ENCODE assay signal across 16 mouse cellular contexts in genomic region chr4:135658899-135659298, GRCm38 (mm10). TPM values are rescaled to one million over a fixed set of nuclear protein-coding genes. Genes with fewer than 3 reads are reported as not detected.
A peak's percentile ranks its signal among the peaks of the same experiment; 100 is the strongest.
DNase-seq lines count a peak whose midpoint lies in the region; ATAC-seq lines count a peak whose summit lies in the region.
"Had no signal": no experiment of that assay in that cellular context is flagged by ENCODE, and none has a peak within 500 bp of the region (broad histone marks: within the 10 kb centered on the region; RNA-seq: fewer than 3 reads in every experiment).

No protein-coding gene starts in this region.

- H3K4me3 ChIP-seq in heart, embryonic 10.5 days, result no peak overlapping the region
- no peak overlapping the region for H3K4me3 ChIP-seq in hindbrain, embryonic 10.5 days
- no peak overlapping the region for H3K4me3 ChIP-seq in hindbrain, embryonic 13.5 days
- H3K4me3 ChIP-seq in limb, embryonic 10.5 days, result no peak overlapping the region
- H3K4me3 ChIP-seq: forebrain, embryonic 15.5 days; hindbrain, embryonic 15.5 days; liver, embryonic 12.5 days; midbrain, embryonic 12.5 days had no signal

- H3K9me3 ChIP-seq in heart, embryonic 10.5 days, result no peaks in the 10 kb centered on the region
- no peaks in the 10 kb centered on the region for H3K9me3 ChIP-seq in hindbrain, embryonic 10.5 days
- H3K9me3 ChIP-seq in hindbrain, embryonic 13.5 days, result no peaks in the 10 kb centered on the region
- H3K9me3 ChIP-seq in limb, embryonic 10.5 days (replicated peaks), result no peaks in the 10 kb centered on the region
- H3K9me3 ChIP-seq: forebrain, embryonic 15.5 days; hindbrain, embryonic 15.5 days; liver, embryonic 12.5 days; midbrain, embryonic 12.5 days had no signal

- DNase-seq in heart, embryonic 10.5 days (ENCODE audit: low spot score), result no peak
- no peak for DNase-seq in heart, postnatal 36 days
- no peak for DNase-seq in hindbrain, embryonic 10.5 days (ENCODE audit: low spot score)
- no peak for DNase-seq in limb, embryonic 10.5 days (ENCODE audit: low spot score)
- DNase-seq in testis, postnatal 14 days (ENCODE audit: low spot score), result no peak
- DNase-seq in layer of hippocampus, postnatal 14 days (ENCODE audit: low spot score in 2 of 2), result no peak
- DNase-seq: cerebellum, adult 9-11 months; kidney, adult 2 months; kidney, postnatal 14 days; lung, adult 18-20 months had no signal

- H3K4me1 ChIP-seq in heart, embryonic 10.5 days, result peaks cover 70% of the 10 kb centered on the region
- peaks cover 31% of the 10 kb centered on the region for H3K4me1 ChIP-seq in hindbrain, embryonic 10.5 days (replicated peaks)
- peaks cover 17% of the 10 kb centered on the region for H3K4me1 ChIP-seq in hindbrain, embryonic 13.5 days (replicated peaks)
- H3K4me1 ChIP-seq in limb, embryonic 10.5 days, result peaks cover 55% of the 10 kb centered on the region

- H3K27me3 ChIP-seq in heart, embryonic 10.5 days (ENCODE audit: insufficient read depth, poor library complexity, severe bottlenecking), result no peaks in the 10 kb centered on the region; the same call in 1 of the 2 replicates
- H3K27me3 ChIP-seq in hindbrain, embryonic 10.5 days (ENCODE audit: insufficient read depth, poor library complexity, severe bottlenecking), result 0 out of 2 replicates have a peak, but pooled peaks cover 9% of the 10 kb centered on the region
- no peaks in the 10 kb centered on the region for H3K27me3 ChIP-seq in hindbrain, embryonic 13.5 days
- H3K27me3 ChIP-seq in limb, embryonic 10.5 days (ENCODE audit: low read depth, poor library complexity, severe bottlenecking), result 0 out of 2 replicates have a peak, but pooled peaks cover 4% of the 10 kb centered on the region
- H3K27me3 ChIP-seq: forebrain, embryonic 15.5 days; hindbrain, embryonic 15.5 days; midbrain, embryonic 12.5 days had no signal

- H3K9ac ChIP-seq in hindbrain, embryonic 13.5 days, result no peak overlapping the region
- H3K9ac ChIP-seq: forebrain, embryonic 15.5 days; hindbrain, embryonic 15.5 days; liver, embryonic 12.5 days; midbrain, embryonic 12.5 days had no signal

- 55% methylated on average over 12 of the region's 12 CpGs for WGBS in heart, embryonic 10.5 days
- WGBS in hindbrain, embryonic 10.5 days, result 89% methylated on average over 12 of the region's 12 CpGs
- 94% methylated on average over 12 of the region's 12 CpGs for whole genome bisulfite sequencing in hindbrain, embryonic 13.5 days
- WGBS in limb, embryonic 10.5 days, result 85% methylated on average over 12 of the region's 12 CpGs

- H3K27ac ChIP-seq in heart, embryonic 10.5 days, result peak overlapping the region; percentile 86
- peak overlapping the region; percentile 35; the same call in 1 of the 2 replicates for H3K27ac ChIP-seq in hindbrain, embryonic 10.5 days
- H3K27ac ChIP-seq in hindbrain, embryonic 13.5 days, result no peak overlapping the region
- H3K27ac ChIP-seq in limb, embryonic 10.5 days, result peak overlapping the region; percentile 67
- H3K27ac ChIP-seq: forebrain, embryonic 15.5 days; hindbrain, embryonic 15.5 days; liver, embryonic 12.5 days; midbrain, embryonic 12.5 days had no signal

- intact Hi-C loops in heart, postnatal 36 days (cut with DNase I), result loop anchor here (2.0 kb wide), 1 partner anchor 94 kb away; no protein-coding TSS in a partner anchor

- H3K4me2 ChIP-seq in hindbrain, embryonic 13.5 days, result no peak overlapping the region
- H3K4me2 ChIP-seq: forebrain, embryonic 15.5 days; hindbrain, embryonic 15.5 days; liver, embryonic 12.5 days; midbrain, embryonic 12.5 days had no signal

- no peaks in the 10 kb centered on the region for H3K36me3 ChIP-seq in heart, embryonic 10.5 days
- no peaks in the 10 kb centered on the region for H3K36me3 ChIP-seq in hindbrain, embryonic 10.5 days
- no peaks in the 10 kb centered on the region for H3K36me3 ChIP-seq in hindbrain, embryonic 13.5 days
- H3K36me3 ChIP-seq in limb, embryonic 10.5 days, result no peaks in the 10 kb centered on the region
- H3K36me3 ChIP-seq: forebrain, embryonic 15.5 days; hindbrain, embryonic 15.5 days; liver, embryonic 12.5 days; midbrain, embryonic 12.5 days had no signal

- no peak for ATAC-seq in hindbrain, embryonic 13.5 days (ENCODE audit: low FRiP score)
- ATAC-seq: forebrain, embryonic 15.5 days; liver, embryonic 12.5 days had no signal

RNA-seq across cellular contexts. Expression of gene Ifnlr1, which starts 27.2 kb away (rescaled TPM):
- 0.18 and 0.28 TPM in 2 replicates for polyA plus RNA-seq in heart, embryonic 10.5 days (2016; fragmentation: Nextera tagmentation; extraction: Ambion mirVana)
- total RNA-seq in heart, postnatal 36 days (2021), result 1 to 10 TPM; 3.1 to 3.5 TPM
- polyA plus RNA-seq in hindbrain, embryonic 10.5 days (2016; fragmentation: Nextera tagmentation; extraction: Ambion mirVana), result 0.35 and 0.58 TPM in 2 replicates
- polyA plus RNA-seq in hindbrain, embryonic 13.5 days (2015; fragmentation: Nextera tagmentation; extraction: Ambion mirVana), result 0.14 and 0.42 TPM in 2 replicates
- polyA plus RNA-seq in limb, embryonic 10.5 days (2016; fragmentation: Nextera tagmentation; extraction: Ambion mirVana), result 0.43 and 0.59 TPM in 2 replicates
- under 1 TPM; 0.19 to 0.37 TPM for total RNA-seq in layer of hippocampus, postnatal 14 days (2021)
- total RNA-seq: monocyte, adult 5-6 weeks had no signal
